Mouse (Mus musculus): ENCODE measurements around the gene Unc13d. TPM values are rescaled to one million over a fixed set of nuclear protein-coding genes. Genes with fewer than 3 reads are reported as not detected.

Unc13d gene
- total RNA-seq, 2 experiments from 2014 or later, result 1.5 to 2.0 TPM

GRCm38 (mm10) chr11:116086258-116087193, 8.8 kb upstream of the Unc13d start, which contains the start of gene Wbp2:
TSS of gene Wbp2 (minus strand) at chr11:116086995.
- DNase-seq (ENCODE audit: extremely low spot score in 1 of 2, low spot score in 2 of 2), result peak; percentile 94 to 96
- Histone ChIP-seq H3K27ac (peak within 1 kb of the TSS; percentile 92), H3K4me3 (peak within 1 kb of the TSS; percentile 72)
- peak; percentile 42 for TF ChIP-seq CTCF (IDR thresholded peaks at IDR 0.05)
- intact Hi-C loops (cut with DNase I), result loop anchor here (1.0 to 5.0 kb wide), 4 partner anchors 44 to 136 kb away; partner anchors contain the start of gene Unk

GRCm38 (mm10) chr11:116084166-116084565, 6.4 kb upstream of the Unc13d start:
- no peak for DNase-seq (ENCODE audit: extremely low spot score in 1 of 2, low spot score in 2 of 2)
- intact Hi-C loops (cut with DNase I), result no loop called here
- TF ChIP-seq CTCF (IDR thresholded peaks at IDR 0.05), result no peak
- Histone ChIP-seq H3K27ac (no peak overlapping the region), H3K4me3 (no peak overlapping the region)

GRCm38 (mm10) chr11:116083096-116083672, 5.4 kb upstream of the Unc13d start:
- no peak overlapping the region for H3K4me3 ChIP-seq
- H3K27ac ChIP-seq, result no peak overlapping the region
- intact Hi-C loops (cut with DNase I), result no loop called here
- DNase-seq (ENCODE audit: extremely low spot score in 1 of 2, low spot score in 2 of 2), result no peak
- no peak for TF ChIP-seq CTCF (IDR thresholded peaks at IDR 0.05)

- H3K27ac ChIP-seq, result peak overlapping the region; percentile 36; the same call in 1 of the 2 replicates
- H3K4me3 ChIP-seq, result no peak overlapping the region
- intact Hi-C loops (cut with DNase I), result no loop called here
- DNase-seq (ENCODE audit: extremely low spot score in 1 of 2, low spot score in 2 of 2), result no peak
- peak; percentile 52 for TF ChIP-seq CTCF (IDR thresholded peaks at IDR 0.05)
Measured at GRCm38 (mm10) chr11:116081081-116081480, 3.3 kb upstream of the Unc13d start.

- Histone ChIP-seq H3K27ac (peak overlapping the region; percentile 85), H3K4me3 (no peak overlapping the region)
- intact Hi-C loops (cut with DNase I), result loop anchor here (2.0 kb wide), 1 partner anchor 17 kb away; no protein-coding TSS in a partner anchor
- DNase-seq (ENCODE audit: extremely low spot score in 1 of 2, low spot score in 2 of 2), result peak; percentile 72 to 82
- no peak for TF ChIP-seq CTCF (IDR thresholded peaks at IDR 0.05)
Measured at GRCm38 (mm10) chr11:116079511-116079910, 1.8 kb upstream of the Unc13d start.

GRCm38 (mm10) chr11:116078676-116079320, 1.0 kb upstream of the Unc13d start:
- intact Hi-C loops (cut with DNase I), result loop anchor here (2.0 kb wide), 1 partner anchor 16 kb away; no protein-coding TSS in a partner anchor
- H3K4me3 ChIP-seq, result no peak overlapping the region
- TF ChIP-seq CTCF (IDR thresholded peaks at IDR 0.05), result no peak
- H3K27ac ChIP-seq, result peak overlapping the region; percentile 85
- no peak for DNase-seq (ENCODE audit: extremely low spot score in 1 of 2, low spot score in 2 of 2)

- peak overlapping the region; percentile 85 for H3K27ac ChIP-seq
- no peak for TF ChIP-seq CTCF (IDR thresholded peaks at IDR 0.05)
- DNase-seq (ENCODE audit: extremely low spot score in 1 of 2, low spot score in 2 of 2), result no peak
- H3K4me3 ChIP-seq, result no peak overlapping the region
- intact Hi-C loops (cut with DNase I), result loop anchor here (2.0 kb wide), 1 partner anchor 15 kb away; no protein-coding TSS in a partner anchor
Measured at GRCm38 (mm10) chr11:116078221-116078620, 460 bp upstream of the Unc13d start.

- Histone ChIP-seq H3K27ac (no peak overlapping the region), H3K4me3 (no peak overlapping the region)
- no peak for TF ChIP-seq CTCF (IDR thresholded peaks at IDR 0.05)
- DNase-seq (ENCODE audit: extremely low spot score in 1 of 2, low spot score in 2 of 2), result no peak
- intact Hi-C loops (cut with DNase I), result no loop called here
Measured at GRCm38 (mm10) chr11:116076836-116077235, 925 bp downstream of the Unc13d start.

GRCm38 (mm10) chr11:116076266-116076540, 1.6 kb downstream of the Unc13d start:
- DNase-seq (ENCODE audit: extremely low spot score in 1 of 2, low spot score in 2 of 2), result no peak
- no peak for TF ChIP-seq CTCF (IDR thresholded peaks at IDR 0.05)
- Histone ChIP-seq H3K27ac (no peak overlapping the region), H3K4me3 (no peak overlapping the region)
- intact Hi-C loops (cut with DNase I), result no loop called here

GRCm38 (mm10) chr11:116075539-116076265, 2.1 kb downstream of the Unc13d start:
- intact Hi-C loops (cut with DNase I), result no loop called here

GRCm38 (mm10) chr11:116074436-116074991, 3.2 kb downstream of the Unc13d start:
- intact Hi-C loops (cut with DNase I), result no loop called here
- Histone ChIP-seq H3K27ac (no peak overlapping the region), H3K4me3 (no peak overlapping the region)
- no peak for DNase-seq (ENCODE audit: extremely low spot score in 1 of 2, low spot score in 2 of 2)
- TF ChIP-seq CTCF (IDR thresholded peaks at IDR 0.05), result no peak

More at GRCm38 (mm10) chr11:116075539-116076265, 2.1 kb downstream of the Unc13d start:
- no peak overlapping the region for H3K27ac ChIP-seq
- H3K4me3 ChIP-seq, result no peak overlapping the region
- no peak for DNase-seq (ENCODE audit: extremely low spot score in 1 of 2, low spot score in 2 of 2)
- no peak for TF ChIP-seq CTCF (IDR thresholded peaks at IDR 0.05)

Measured in left cerebral cortex, adult 2 months (tissue).